Mouse (Mus musculus): ENCODE results near the gene Cep290. TPM values are rescaled to one million over a fixed set of nuclear protein-coding genes. Genes with fewer than 3 reads are reported as not detected.
"Not testable (repeated sequence)": the region's sequence is repeated elsewhere in the genome, so short reads cannot be mapped to it uniquely, and the experiment has no call there.

Gene Cep290
- 1 to 10 TPM; 3.2 to 4.1 TPM for total RNA-seq (2021)
- long read RNA-seq, experiment 1, partial matches to known transcripts = 0 of 1 reads
- long read RNA-seq, experiment 1, other reads (novel, unspliced or antisense) = 1 of 1 reads
- long read RNA-seq, experiment 2, partial matches to known transcripts = 0 of 2 reads
- long read RNA-seq, experiment 2, other reads (novel, unspliced or antisense) = 2 of 2 reads

DNA sequence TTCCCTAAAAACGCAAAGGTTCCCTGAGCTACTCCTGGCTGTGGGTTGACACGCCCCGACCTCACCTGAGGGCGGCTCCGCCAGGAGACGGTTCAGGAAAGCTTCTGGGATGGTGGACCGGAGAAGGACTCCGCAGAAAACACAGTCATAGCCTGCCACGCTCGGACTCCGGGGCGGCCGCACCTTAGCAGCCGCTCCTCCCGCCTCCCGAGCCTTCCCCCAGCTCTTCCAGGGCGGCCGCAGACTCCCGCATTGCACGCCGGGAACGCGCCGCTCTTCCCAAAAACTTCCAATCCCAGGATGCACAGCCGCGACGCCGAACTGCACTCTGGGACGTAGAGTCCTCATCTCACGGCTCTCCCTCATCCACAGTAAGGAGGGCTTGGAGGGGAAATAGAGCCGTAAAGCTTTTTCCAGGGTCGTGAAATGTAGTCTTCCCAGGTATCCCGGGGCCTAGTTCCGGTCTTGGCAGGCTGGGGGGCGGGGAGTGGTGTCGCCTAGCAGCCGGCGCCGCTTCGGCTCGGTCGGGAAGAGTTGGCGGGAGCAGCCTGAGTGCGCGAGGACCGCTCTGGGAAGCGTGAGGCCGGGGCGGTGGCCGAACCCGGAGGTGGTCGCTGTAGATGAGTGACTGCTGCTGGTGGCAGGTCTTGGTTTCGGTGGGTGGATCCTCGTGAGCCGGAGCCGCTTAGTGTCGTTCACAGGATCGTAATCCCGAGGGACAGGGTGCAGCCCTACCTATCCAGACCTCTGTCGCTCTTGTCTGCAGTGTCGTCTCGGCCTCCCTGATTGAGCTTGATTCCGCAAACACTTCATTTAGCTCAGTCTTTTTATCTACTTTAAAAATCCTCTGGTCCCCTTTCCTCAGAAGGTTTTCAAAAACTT, at the start of gene Cep290, which contains the start of gene Tmtc3:
Cep290 (plus strand) TSS at position 462 of the 882 bp plus-strand sequence.
Tmtc3 (minus strand) TSS at position 254 of the 882 bp plus-strand sequence.
- peak; percentile 95 for DNase-seq (ENCODE audit: low spot score)

DNA sequence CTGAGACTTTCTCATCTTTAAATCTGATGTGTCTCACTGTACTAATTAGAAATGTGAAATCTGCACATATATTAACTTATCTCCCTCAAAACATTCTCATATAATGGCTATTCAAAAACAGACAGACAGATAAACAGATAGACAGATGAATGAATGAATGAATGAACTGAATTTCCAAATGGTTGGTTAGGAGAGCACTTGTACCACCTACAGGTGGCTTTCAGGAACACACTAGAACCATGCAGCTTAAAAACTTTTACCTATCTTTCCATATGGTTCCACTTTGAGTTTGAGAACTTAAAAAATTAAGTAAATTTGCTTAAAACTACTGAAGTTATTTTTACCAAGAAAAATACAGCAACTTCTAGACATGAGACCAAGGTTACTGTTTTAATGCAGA, 38.0 kb upstream of the Cep290 start:
- no peak for DNase-seq (ENCODE audit: low spot score)

GRCm38 (mm10) chr10:100460515-100460914, 26.8 kb upstream of the Cep290 start:
- DNase-seq (ENCODE audit: low spot score) = no peak

DNA sequence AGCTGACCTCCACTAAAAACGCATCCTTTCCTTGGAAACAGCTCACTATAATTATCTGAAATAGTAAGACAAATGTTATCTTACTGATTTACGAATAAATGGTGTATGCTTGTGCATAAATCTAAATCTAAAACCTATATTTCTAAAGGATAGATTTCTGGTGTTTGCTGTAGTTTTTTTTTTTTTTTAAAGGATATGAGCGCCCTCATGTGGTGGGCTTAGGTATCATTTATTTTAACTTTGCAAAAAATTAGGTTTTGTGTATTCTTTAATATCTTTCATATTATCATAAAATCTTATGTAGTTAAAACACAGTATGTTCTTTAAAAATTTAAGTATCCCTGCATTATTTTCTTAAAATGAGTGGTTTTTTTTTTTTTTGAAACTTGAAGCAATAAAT, 12.3 kb upstream of the Cep290 start:
- no peak for DNase-seq (ENCODE audit: low spot score)

- no peak for DNase-seq (ENCODE audit: low spot score)
These were observed 7.8 kb upstream of the Cep290 start for GRCm38 (mm10) chr10:100479538-100479937.

- no peak for DNase-seq (ENCODE audit: low spot score)
These were observed 659 bp upstream of the Cep290 start for GRCm38 (mm10) chr10:100486701-100487096.

- no peak for DNase-seq (ENCODE audit: low spot score)
These were observed 4.6 kb downstream of the Cep290 start for GRCm38 (mm10) chr10:100491916-100492315.

DNA sequence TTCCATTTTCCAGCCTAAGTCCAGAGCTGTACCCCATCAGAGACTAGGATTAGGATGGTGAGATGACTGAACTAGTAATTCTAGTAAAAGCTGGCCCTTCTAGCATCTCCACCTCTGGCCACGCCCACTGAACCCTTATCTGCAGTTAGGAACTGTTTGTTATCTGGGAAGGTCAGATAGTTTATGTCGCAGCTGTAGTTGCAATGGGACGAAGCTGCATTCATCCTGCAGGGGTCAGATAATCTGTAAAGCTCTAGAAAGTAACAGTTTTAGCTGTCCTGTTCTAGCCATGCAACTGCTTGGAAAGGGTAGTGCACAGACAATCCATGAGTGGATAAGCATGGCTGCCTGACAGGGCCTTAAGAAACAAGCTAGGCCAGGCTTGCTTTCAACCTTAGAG, 11.0 kb downstream of the Cep290 start:
- DNase-seq (ENCODE audit: low spot score) = no peak

GRCm38 (mm10) chr10:100508170-100508569, 20.8 kb downstream of the Cep290 start:
- DNase-seq (ENCODE audit: low spot score) = no peak

GRCm38 (mm10) chr10:100521617-100522016, 34.3 kb downstream of the Cep290 start:
- no peak for DNase-seq (ENCODE audit: low spot score)

GRCm38 (mm10) chr10:100522330-100522729, 35.0 kb downstream of the Cep290 start:
- DNase-seq (ENCODE audit: low spot score) = no peak

DNA sequence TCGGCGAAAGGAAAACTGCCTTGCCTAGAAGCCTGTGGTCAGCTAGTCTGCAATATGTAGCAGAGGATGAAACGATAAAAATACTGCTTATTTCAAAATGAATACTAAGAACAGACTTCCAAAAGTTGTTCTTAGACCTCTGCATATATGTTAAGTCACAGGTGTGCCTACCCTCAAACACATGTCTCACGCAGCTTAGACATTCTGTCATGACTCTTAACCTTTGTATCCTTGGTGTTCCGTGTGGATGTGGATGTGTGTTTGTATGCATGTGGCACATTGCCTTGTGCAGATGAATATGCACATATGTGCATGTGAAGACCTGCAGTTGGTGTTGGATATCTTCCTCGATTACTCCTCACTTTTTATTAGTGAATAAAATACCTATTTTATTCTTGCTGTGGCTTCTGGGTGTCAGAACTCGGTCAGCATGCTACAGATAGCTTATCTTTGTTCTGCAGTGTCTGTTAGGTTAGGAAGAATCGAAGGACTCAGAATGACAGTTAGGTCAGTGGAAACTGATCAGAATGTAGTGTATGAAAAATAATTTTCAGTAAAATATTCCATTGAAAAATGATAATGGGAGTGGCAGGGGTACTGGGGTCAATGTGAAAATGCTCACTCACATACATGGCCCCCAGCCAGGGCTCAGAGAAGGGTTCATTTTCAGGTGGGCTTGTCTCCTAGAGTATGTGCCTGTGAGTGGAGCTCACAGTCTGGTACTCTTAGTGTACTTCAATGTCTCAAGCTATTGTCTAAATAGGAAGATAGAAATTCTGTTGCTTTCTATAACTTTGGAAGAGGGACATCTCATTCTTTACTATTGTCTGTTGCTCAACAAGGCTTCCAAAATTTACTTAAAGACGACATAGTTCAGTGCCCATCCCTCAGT, 37.4 kb downstream of the Cep290 start:
- no peak for DNase-seq (ENCODE audit: low spot score)

- DNase-seq (ENCODE audit: low spot score) = no peak
These were observed 69.3 kb downstream of the Cep290 start for GRCm38 (mm10) chr10:100556566-100557175.

DNA sequence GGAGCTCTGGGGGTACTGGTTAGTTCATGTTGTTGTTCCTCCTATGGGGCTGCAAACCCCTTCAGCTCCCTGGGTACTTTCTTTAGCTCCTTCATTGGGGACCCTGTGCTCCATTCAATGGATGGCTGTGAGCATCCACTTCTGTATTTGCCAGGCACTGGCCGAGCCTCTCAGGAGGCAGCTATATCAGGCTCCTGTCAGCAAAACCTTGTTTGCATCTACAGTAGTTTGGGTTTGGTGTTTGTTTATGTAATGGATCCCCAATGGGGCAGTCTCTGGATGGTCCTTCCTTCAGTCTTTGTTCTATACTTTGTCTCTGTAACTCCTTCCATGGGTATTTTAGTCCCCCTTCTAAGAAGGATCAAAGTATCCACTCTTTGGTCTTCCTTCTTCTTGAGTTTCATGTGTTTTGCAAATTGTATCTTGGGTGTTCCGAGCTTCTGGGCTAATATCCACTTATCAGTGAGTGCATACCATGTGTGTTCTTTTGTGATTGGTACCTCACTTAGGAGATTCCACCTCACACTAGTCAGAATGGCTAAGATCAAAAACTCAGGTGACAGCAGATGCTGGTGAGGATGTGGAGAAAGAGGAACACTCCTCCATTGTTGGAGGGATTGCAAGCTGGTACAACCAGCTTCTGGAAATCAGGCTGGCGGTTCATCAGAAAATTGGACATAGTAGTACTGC, 73.0 kb downstream of the Cep290 start:
- DNase-seq (ENCODE audit: low spot score) = not testable (repeated sequence)

DNA sequence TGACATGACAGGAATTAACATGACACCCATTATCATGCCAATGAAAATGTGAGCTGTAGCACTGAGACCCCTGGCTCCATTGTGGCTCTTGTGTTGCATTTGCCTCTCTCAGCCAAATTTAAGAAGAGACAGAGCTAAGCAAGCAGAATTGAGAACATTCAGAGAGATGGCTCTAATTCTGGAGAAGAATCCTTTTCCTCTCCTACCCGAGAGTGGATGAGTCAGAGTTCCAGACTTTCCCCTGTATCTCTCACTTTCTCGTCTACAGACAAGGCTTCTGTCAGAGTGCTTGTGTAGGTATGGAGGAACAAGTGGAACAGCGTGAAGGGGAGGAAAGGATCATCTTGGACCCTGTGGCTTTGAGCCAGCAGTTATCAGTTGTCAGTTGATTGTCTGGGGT, 76.8 kb downstream of the Cep290 start:
- no peak for DNase-seq (ENCODE audit: low spot score)

DNA sequence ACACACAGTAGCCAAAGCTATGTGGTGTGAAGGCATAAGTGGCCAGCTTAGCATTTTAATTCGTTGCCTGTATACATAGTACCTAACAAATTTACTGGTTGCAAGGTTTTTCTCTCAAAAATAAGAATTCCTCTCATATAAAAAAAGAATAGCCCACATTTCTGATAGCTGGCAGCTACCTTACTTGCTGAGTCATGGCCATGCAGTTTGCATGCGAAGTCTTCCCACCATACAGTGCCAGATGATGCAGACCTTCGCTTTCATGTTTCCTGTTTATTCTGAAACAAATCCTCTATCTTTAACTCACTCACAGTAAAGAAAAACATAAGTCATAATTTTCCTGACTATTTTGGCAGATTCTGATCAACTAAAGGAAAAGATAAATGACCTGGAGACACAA, 84.3 kb downstream of the Cep290 start:
- no peak for DNase-seq (ENCODE audit: low spot score)

DNA sequence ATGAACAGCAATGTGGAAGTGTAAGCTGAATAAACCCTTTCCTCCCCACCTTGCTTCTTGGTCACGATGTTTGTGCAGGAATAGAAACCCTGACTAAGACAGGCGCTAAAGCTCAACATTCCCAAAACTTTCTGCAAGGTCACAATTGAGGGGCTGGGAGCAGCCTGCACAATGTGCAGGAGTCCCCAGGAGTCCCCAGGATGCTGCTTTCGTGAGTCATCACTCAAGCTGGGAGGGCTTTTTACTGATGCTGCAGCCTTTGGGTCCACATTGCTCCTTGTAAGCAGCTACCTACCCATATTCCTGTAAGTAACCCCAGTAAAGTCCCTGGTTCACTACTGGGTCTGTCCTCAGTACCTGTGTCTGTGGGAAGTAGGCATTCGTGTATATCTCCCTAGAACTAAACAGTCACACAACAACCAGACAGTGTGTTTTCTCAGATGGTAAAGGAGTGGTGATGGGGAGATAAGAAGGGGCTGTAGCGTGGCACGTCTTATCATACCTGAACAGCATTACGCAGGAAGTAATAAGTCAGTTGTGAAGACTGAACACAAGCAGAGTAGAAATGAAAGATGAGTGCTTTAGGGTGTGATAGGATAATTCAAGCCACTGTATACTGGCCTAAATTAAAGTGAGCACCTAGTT, 87.3 kb downstream of the Cep290 start:
- no peak for DNase-seq (ENCODE audit: low spot score)

DNA sequence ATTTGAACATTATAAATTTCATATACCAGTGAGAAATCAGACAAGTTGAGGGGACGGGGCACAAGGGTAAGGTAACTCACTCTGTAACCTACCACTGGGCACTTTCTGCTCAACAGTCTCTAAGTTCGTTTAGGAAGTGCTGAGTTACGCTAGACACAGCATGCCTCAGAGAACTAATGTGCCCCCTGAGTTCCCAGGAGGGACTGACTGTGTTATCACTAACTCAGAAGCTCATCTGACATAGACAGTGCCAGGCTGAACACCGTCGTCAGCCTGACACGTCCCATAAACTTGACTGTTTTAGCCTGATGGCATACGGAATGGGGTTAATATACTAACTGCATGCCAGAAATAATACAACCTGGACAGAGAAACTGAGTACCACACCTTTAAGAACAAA, 87.9 kb downstream of the Cep290 start:
- no peak for DNase-seq (ENCODE audit: low spot score)

DNA sequence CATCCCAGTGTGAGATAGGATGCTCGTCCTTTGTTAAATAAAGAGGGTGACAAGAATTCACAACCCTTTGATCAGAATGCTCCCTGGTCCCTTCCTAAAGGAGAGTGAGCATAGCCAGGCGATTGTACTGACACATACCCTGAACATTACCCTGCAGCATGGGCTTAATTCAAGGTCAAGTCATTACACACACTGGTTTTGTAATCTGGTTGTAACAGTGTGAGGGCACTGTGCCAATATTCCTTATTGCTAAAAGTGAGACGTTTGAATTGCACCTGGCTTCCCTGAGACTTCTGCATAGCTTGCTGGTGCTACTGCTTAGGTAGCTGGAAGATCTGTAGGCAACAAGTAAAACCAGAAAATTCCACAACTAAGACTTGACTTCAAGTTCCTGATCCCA, 96.8 kb downstream of the Cep290 start:
- DNase-seq (ENCODE audit: low spot score) = no peak

- no peak for DNase-seq (ENCODE audit: low spot score)
These were observed 101.2 kb downstream of the Cep290 start for GRCm38 (mm10) chr10:100588524-100588923.

Data from gastrocnemius, adult 18-20 months (tissue).